Mouse (Mus musculus) intestine, embryonic 16.5 days (tissue): ENCODE results near the gene Als2cl. TPM values are rescaled to one million over a fixed set of nuclear protein-coding genes. Genes with fewer than 3 reads are reported as not detected.

Experiments
- ATAC-seq: fragments of 200-750 bp; cut with Nextera tagmentation; 2 replicates; pipeline ENCODE4 v1.8.0; 2017; ENCODE audit warnings: moderate TSS enrichment, moderate library complexity
- H3K27ac ChIP-seq: fragments of 300-500 bp; sonication (generic); 2 replicates; pipeline ENCODE4 v1.5.1; 2014; ENCODE audit warnings: mild to moderate bottlenecking, low read length
- H3K27me3 ChIP-seq: fragments of 300-500 bp; sonication (generic); replicated peaks from 2 replicates; pipeline ENCODE4 v1.6.1; 2014; ENCODE audit warnings: low read length, control low read depth, mixed read lengths; ENCODE audit not compliant: control insufficient read depth, insufficient read depth
- H3K36me3 ChIP-seq: fragments of 300-500 bp; sonication (generic); 2 replicates; pipeline ENCODE4 v1.6.1; 2014; ENCODE audit warnings: low read length, control low read depth; ENCODE audit not compliant: control insufficient read depth, insufficient read depth
- H3K4me1 ChIP-seq: fragments of 300-500 bp; sonication (generic); 2 replicates; pipeline ENCODE4 v1.6.1; 2014; ENCODE audit warnings: low read length, control low read depth, mixed read lengths; ENCODE audit not compliant: control insufficient read depth, insufficient read depth
- H3K4me2 ChIP-seq: fragments of 300-500 bp; sonication (generic); 2 replicates; pipeline ENCODE4 v1.6.1; 2014; ENCODE audit warnings: low read depth, low read length, control low read depth
- H3K4me3 ChIP-seq: fragments of 300-500 bp; sonication (generic); 2 replicates; pipeline ENCODE4 v1.5.1; 2014; ENCODE audit warnings: mild to moderate bottlenecking, low read length
- H3K9ac ChIP-seq: fragments of 300-500 bp; sonication (generic); 2 replicates; pipeline ENCODE4 v1.6.1; 2014; ENCODE audit warnings: low read depth, low read length
- H3K9me3 ChIP-seq: fragments of 300-500 bp; sonication (generic); 2 replicates; pipeline ENCODE4 v1.6.1; 2016; ENCODE audit warnings: low read length, control low read depth; ENCODE audit not compliant: control insufficient read depth
- WGBS: fragments of 180-500 bp; shearing (Covaris S2); extraction: QIAGEN DNeasy Blood & Tissue Kit; methylation state at CpG from one replicate; pipeline ENCODE4 v1.1.7; 2014; 5-methylcytosine and 5-hydroxymethylcytosine counted together
- polyA plus RNA-seq: library from polyadenylated mRNA; unstranded; fragments of >200 nt; fragmentation: Nextera tagmentation; extraction: Ambion mirVana; gene quantifications from 2 replicates; pipeline ENCODE4 v1.2.1, GENCODE M21; 2015

The Als2cl gene
- polyA plus RNA-seq, 1 experiment from 2014 or later: 9.2 TPM

DNA sequence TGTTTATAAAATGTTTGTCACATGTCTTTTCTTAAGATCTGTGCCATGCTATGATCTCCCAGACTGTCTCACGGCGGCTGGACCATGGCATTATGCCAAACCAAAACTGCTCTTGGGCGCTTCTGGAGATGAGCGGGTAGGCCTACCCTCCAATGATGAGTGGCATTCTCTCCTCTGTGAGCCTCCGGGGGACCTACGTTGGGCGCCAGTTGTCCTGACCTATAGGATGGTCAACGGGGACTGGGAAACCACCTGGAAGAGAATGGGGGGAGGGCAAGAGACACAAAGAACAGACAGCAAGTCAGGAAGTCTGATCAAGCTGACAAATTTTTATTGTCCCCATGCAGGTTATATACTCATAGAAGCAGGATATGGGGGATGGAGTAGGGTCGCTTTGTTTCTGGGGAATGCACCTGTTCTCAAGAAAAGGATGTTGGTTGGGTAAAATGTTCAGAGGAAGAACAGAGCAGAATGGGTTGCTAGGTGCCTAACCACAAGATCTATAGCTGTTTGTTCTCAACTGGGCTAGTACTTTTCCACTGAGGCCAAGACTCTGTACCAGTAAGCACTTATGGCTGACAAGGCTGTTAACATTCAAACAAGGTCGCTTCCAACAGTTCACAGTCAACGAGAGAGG, 27.6 kb downstream of the Als2cl start:
- Histone ChIP-seq H3K4me3 (no peak overlapping the region), H3K9me3 (no peaks in the 10 kb centered on the region), H3K4me2 (no peak overlapping the region), H3K36me3 (no peaks in the 10 kb centered on the region), H3K27me3 (no peaks in the 10 kb centered on the region), H3K4me1 (no peaks in the 10 kb centered on the region), H3K9ac (no peak overlapping the region), H3K27ac (no peak overlapping the region)
- ATAC-seq: no peak
- 90% methylated on average over 11 of the region's 11 CpGs for WGBS

DNA sequence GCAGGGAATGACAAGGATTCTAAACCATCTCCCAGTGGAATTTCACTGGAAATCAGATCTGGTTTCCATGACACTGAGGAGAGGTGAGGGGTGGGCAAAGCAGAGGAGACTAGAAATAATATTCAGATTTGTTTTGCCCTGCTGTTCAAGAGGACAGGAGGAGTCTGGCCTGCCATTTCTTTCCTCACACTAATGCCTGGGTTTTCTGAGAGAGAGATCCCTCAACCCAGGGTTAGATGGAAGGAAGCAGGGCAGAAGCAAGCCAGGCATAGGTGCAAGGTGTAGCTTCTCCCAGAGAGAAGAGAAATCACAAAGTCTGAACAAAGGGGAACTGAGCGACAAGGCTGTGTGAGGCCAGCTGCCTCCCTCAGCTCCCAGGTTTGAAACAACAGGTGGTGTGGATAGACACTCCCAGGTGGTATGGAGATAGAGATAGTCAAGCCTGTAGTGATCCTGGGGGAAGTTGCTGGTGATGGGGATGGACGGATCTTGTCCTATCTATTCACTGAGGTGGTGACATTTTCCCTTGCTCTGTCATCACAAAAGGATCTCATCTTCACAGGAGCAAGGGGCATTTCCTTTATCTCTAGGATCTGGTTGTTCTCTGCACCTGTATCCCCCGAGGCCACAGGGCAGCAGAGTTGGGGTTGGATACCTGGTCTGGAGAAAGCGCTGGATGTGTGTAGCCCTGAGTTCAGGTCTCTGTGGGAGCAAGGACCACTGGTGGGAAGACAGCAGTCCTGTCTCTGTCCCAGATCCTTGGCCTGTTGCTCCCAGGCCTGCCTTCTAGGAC, 28.4 kb downstream of the Als2cl start:
- no peak for ATAC-seq
- Histone ChIP-seq H3K9me3 (no peaks in the 10 kb centered on the region), H3K4me2 (no peak overlapping the region), H3K4me1 (no peaks in the 10 kb centered on the region), H3K27ac (no peak overlapping the region), H3K4me3 (no peak overlapping the region), H3K36me3 (no peaks in the 10 kb centered on the region), H3K9ac (no peak overlapping the region), H3K27me3 (no peaks in the 10 kb centered on the region)
- 82% methylated on average over 4 of the region's 4 CpGs for WGBS

DNA sequence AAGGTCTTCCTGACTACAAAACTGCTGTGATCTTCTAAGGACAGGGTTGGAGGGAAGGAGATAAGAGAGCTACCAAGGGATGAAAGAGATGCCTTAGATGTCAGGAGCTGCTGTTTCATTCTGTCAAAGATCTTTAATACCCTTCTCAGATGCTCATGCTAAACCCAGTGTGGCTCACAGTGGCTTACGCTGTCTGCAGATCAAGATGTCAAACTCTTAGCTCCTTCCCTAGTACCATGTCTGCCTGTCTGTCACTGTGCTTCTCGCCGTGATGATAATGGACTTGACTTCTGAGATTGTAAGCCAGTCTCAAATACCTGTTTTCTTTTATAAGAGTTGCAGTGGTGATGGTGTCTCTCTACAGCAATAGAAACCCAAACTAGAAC, 29.0 kb downstream of the Als2cl start:
- H3K4me3 ChIP-seq: no peak overlapping the region
- no peak overlapping the region for H3K27ac ChIP-seq
- H3K4me1 ChIP-seq: no peaks in the 10 kb centered on the region
- 95% methylated on average over 3 of the region's 3 CpGs for WGBS
- no peaks in the 10 kb centered on the region for H3K36me3 ChIP-seq
- no peak overlapping the region for H3K4me2 ChIP-seq
- H3K9ac ChIP-seq: no peak overlapping the region
- no peaks in the 10 kb centered on the region for H3K9me3 ChIP-seq
- ATAC-seq: no peak
- no peaks in the 10 kb centered on the region for H3K27me3 ChIP-seq

DNA sequence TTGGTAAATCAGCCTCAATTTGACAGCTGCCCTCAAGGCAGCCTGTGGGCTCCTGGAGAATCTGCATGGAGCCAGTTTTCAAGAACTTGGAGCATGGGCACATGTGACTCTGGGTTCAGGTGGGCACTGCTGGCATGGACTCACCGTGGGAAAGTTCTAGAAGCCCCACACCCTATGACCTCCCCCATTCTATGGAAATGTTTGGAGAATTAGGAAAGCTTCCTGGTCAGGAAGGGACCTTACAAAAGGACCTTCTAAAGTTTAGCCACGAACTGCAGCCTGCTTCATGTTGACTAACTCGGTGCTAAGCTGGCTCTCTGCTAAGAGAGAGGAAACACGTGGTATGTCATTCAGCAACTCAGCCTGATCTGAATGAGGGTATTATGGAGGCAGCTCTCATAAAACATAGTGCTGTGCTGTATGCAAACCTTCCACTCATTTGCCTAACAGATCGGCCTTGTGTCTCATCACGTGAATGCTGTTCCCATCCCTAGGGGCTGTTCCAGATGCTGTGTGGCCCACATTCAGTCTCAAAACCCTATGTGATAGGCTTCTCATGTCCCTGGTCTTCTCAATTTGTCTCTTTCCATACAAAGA, 29.8 kb downstream of the Als2cl start:
- Histone ChIP-seq H3K4me2 (no peak overlapping the region), H3K36me3 (no peaks in the 10 kb centered on the region), H3K27me3 (no peaks in the 10 kb centered on the region), H3K4me1 (no peaks in the 10 kb centered on the region), H3K9me3 (no peaks in the 10 kb centered on the region), H3K27ac (no peak overlapping the region), H3K9ac (no peak overlapping the region), H3K4me3 (no peak overlapping the region)
- WGBS: 73% methylated on average over 6 of the region's 6 CpGs
- ATAC-seq: no peak

DNA sequence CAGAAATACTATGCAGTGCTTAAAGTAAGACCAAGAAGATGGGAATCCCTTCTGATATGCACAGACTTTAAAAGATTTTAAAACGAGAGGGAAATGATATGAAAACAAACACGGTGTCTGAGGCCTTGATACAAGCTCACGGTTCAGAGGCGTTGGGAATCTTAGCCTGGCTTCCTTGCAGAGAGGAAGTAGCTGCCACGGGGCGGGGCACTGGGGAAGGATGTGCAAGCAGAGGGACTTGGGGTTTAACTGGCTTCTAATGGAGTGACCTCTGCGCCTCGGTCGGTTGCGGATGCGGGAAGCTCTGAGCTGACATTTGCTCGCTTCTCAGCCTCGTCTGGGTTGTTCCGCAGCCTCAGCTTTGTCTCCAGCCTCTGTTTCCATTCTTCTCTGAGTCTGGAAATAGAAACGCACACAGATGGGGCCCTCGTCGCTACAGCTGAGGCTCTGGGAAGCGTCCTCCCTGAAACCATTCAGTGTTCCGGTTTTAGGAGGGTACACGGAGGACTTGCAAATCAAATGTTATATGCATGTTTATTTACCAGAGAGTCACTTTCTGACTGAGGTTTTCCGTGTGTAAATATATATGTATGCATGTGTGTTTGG, 35.1 kb downstream of the Als2cl start:
- 57% methylated on average over 21 of the region's 21 CpGs for WGBS
- no peak for ATAC-seq

DNA sequence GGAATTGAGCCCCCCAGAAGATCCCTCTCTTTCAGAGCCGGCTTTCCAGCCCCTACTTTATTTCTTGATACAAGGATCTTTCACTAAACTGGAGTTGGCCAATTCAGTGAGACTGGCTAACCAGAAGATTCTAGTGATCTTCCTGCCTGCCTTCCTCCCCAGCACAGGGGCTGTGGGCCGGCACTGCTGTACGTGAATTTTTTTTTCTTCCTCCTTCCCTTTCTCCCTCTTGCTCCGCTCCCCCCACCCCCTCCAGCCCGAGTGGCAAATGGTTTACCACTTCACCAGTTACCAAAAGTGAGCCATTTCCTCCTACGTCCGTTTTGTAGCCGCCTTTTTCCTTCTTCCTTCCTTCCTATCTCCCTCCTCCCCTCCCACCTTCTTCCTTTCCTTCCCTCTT, 35.8 kb downstream of the Als2cl start:
- H3K4me1 ChIP-seq: no peaks in the 10 kb centered on the region
- H3K4me2 ChIP-seq: no peak overlapping the region
- no peaks in the 10 kb centered on the region for H3K9me3 ChIP-seq
- H3K9ac ChIP-seq: no peak overlapping the region
- H3K27ac ChIP-seq: no peak overlapping the region
- H3K4me3 ChIP-seq: no peak overlapping the region
- H3K36me3 ChIP-seq: no peaks in the 10 kb centered on the region
- WGBS: 56% methylated on average over 8 of the region's 8 CpGs
- ATAC-seq: no peak
- H3K27me3 ChIP-seq: no peaks in the 10 kb centered on the region

More for the DNA sequence above, 35.1 kb downstream of the Als2cl start:
- no peaks in the 10 kb centered on the region for H3K27me3 ChIP-seq
- H3K4me3 ChIP-seq: no peak overlapping the region
- no peaks in the 10 kb centered on the region for H3K9me3 ChIP-seq
- no peak overlapping the region for H3K4me2 ChIP-seq
- no peaks in the 10 kb centered on the region for H3K4me1 ChIP-seq
- H3K36me3 ChIP-seq: no peaks in the 10 kb centered on the region
- H3K9ac ChIP-seq: no peak overlapping the region
- no peak overlapping the region for H3K27ac ChIP-seq

DNA sequence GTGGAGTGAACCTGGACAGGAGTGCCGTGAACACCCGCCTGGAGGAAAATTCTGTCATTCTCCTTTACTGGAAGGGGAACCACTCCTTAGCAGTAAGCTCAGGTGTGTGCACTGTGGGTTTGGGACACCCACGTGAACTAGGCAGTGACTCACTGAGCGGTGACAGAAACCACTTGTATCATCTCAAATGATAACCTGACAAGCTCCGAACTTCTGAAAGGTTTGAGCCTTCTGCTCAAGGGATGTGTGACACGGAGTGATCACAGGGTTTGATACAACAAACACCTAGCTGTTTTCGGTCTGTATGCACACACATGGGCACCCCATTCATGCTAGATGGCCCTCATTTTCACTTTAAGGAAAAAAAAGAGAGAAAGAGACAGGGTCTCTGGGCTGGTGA, 37.1 kb downstream of the Als2cl start, which contains the start of gene Fam240a:
Gene Fam240a, minus strand, starts transcription at position 76 of the 400 bp plus-strand sequence.
- H3K4me3 ChIP-seq: no peak within 1 kb of the TSS
- ATAC-seq: no peak
- no peaks in the 10 kb centered on the region for H3K4me1 ChIP-seq
- no peak within 1 kb of the TSS for H3K9ac ChIP-seq
- WGBS: 92% methylated on average over 7 of the region's 7 CpGs
- no peaks in the 10 kb centered on the region for H3K36me3 ChIP-seq
- no peak within 1 kb of the TSS for H3K4me2 ChIP-seq
- no peak within 1 kb of the TSS for H3K27ac ChIP-seq
- H3K9me3 ChIP-seq: no peaks in the 10 kb centered on the region
- H3K27me3 ChIP-seq: no peaks in the 10 kb centered on the region

DNA sequence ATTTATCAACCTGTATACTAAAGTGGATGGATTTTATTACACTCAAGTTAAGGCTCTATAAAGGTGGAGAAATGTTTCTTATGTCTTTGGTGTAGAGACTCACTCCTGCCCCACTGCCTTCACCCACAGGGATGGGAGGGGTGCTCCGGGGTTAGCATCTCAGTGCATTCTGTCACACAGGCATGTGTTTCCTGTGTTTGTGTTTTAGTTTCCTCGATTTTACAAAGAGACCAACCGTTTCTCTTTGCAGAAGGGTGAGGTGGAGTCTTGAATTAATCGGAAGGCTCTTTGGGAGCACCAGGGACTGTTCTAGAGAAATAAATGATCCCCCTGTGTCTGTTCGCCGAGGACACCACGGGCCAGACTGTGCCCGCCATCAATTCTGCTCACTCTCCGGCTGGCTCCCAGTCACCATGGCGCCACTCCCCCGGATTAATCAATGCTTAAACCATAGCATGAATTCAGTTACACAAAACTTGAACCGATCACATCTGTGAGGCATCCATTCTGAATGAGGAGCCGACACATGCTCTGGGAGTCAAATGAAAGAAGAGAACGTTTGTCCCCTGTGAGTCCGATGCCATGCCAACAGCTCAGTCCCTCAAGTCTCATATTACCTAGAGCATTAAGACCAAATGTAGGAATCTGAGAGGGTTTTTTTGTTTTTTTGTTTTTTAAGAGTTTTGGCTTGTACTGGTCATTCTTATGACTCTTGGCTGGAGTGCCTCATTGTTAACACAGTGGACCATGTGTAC, 41.2 kb downstream of the Als2cl start:
- no peaks in the 10 kb centered on the region for H3K36me3 ChIP-seq
- 55% methylated on average over 15 of the region's 15 CpGs for WGBS
- no peak overlapping the region for H3K4me2 ChIP-seq
- no peak for ATAC-seq
- H3K27me3 ChIP-seq: no peaks in the 10 kb centered on the region
- H3K9me3 ChIP-seq: no peaks in the 10 kb centered on the region
- H3K4me1 ChIP-seq: no peaks in the 10 kb centered on the region
- H3K9ac ChIP-seq: no peak overlapping the region
- no peak overlapping the region for H3K4me3 ChIP-seq
- H3K27ac ChIP-seq: no peak overlapping the region

DNA sequence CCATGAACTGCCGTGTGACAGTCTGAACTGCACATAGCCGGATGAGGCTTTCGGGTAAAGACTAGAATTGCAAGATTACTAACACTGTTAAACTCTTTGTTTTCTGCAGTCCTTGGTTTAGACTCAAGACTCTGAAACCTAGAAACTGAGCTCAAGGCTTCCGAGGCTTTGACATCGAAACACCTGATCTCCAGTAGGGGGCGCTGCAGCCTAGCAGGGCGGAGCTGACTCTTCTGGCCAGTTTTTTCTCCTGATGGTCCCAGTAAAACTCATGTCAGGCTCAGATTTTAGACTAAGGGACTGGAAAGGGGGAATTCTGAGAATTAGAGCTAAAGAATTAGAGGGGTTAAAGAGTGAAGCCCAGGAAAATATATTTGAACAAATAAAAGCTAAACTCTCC, 43.1 kb downstream of the Als2cl start:
- Histone ChIP-seq H3K36me3 (no peaks in the 10 kb centered on the region), H3K27me3 (no peaks in the 10 kb centered on the region), H3K4me2 (no peak overlapping the region), H3K4me3 (no peak overlapping the region), H3K27ac (no peak overlapping the region), H3K4me1 (no peaks in the 10 kb centered on the region), H3K9me3 (no peaks in the 10 kb centered on the region), H3K9ac (no peak overlapping the region)
- 12% methylated on average over 7 of the region's 7 CpGs for WGBS
- no peak for ATAC-seq
